Mouse (Mus musculus) NIH3T3 (cell line): ENCODE data around the gene Srcap.
A peak's percentile ranks its signal among the peaks of the same experiment; 100 is the strongest.
"Not testable (repeated sequence)": the region's sequence is repeated elsewhere in the genome, so short reads cannot be mapped to it uniquely, and the experiment has no call there.

Experiments used
- DNase-seq: peaks from one replicate; pipeline ENCODE4 v3.0.0-alpha.2; 2012; ENCODE audit warnings: low read depth

Gene Srcap

DNA sequence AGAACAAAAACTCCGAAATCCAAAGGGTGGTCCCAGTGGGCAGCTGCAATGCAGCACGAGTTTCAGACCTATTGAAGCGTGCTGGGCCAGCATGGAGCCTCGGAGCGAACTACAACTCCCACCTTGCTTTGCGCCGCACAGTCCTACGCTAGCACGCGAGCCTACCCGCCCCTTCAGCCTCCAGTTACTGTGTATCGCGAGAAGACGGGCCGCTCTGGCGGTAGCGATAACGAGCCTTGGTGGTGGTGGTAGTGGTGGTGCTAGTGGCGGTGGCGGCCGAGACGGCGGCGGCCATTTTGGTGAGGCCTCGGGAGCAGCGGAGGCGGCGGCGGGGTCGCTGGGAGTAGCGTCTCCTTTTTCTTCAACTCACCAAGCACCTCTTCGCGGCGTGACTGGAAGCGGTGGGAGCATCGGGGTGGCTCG is at the start of gene Srcap:
Gene Srcap (plus strand): TSS at position 176 of the 423 bp plus-strand sequence.
- DNase-seq, result peak; percentile 96

DNA sequence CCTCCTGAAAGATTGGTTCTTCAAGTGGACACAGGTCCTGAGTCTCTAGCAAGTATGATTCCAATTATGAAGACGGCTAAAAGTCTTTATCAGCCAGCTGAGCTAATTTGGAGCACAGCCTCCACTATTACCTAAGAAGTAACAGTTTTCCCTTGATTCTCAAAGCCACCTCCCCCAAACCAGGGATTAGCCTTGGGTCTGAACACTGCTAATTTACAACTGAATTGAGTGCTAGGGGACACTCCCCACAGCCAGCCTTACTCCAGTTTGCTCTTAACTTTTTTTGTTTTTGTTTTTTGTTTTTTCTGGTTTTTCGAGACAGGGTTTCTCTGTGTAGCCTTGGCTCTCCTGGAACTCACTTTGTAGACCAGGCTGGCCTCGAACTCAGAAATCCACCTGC is 46.6 kb upstream of the Srcap start:
- DNase-seq, result no peak

DNA sequence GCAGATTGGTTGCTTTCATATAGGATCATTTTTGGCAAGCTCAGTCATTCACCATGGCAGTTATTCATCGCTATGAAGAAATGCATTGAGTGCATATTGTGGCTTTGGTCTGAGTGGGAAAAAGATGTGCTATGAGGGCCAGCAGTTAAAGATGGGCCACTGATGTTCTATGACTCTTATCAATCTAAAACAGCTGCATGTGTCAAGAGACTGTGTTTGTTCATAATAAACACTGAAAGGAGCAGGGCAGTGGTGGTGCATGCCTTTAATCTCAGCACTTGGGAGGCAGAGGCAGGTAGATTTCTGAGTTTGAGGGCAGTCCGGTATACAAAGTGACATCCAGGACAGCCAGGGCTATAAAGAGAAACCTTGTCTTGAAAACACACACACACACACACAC is 46.1 kb upstream of the Srcap start:
- not testable (repeated sequence) for DNase-seq

DNA sequence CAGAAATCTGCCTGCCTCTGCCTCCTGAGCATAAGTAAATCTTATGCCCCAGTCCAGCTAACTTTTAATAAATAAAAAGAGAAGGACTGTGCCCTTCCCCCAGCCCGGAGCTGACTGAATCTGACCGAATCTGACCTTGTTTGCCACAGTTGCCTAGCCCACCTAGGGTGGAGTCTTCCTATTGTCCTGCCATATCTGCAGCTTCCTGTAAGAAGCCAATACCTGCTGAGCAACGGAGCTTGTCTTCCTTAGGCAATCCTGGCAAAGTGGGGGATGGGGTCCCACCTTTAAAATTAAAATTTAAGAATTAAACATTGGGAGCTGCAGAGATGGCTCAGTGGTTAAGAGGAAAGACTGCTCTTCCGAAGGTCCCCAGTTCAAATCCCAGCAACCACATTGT is 45.2 kb upstream of the Srcap start:
- no peak for DNase-seq

DNA sequence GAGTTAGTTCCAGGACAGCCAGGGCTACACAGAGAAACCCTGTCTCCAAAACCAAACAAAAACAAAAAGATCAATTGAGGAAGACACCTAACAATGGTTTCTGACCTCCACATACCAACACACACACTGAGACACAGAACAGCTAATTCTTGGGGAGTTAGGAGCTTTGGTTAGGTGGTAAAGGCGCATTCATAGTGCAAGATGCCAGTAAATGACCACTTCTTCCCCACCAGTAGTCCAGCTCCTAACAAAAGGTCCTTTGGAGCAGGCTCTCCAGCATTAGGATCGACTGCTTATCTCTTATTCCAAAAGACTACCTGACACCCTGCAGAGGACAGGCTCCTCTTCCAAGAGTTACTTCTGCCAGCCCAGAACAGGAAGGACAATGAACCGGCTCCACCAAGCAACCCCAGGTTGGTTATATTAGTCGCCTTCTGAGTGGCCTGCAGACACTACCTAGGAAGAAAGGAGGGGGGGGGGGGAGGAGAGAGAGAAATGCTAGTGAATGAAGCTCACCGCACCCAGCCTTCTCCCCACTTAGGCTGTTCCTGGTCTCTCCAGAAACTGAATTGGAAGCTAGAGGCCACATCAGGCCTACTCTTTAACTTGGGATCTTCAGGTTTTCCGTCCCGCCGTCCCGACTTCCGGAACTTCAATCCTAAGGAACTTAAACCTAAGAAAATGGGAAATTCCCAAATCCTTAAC is 41.6 kb upstream of the Srcap start:
- no peak for DNase-seq

DNA sequence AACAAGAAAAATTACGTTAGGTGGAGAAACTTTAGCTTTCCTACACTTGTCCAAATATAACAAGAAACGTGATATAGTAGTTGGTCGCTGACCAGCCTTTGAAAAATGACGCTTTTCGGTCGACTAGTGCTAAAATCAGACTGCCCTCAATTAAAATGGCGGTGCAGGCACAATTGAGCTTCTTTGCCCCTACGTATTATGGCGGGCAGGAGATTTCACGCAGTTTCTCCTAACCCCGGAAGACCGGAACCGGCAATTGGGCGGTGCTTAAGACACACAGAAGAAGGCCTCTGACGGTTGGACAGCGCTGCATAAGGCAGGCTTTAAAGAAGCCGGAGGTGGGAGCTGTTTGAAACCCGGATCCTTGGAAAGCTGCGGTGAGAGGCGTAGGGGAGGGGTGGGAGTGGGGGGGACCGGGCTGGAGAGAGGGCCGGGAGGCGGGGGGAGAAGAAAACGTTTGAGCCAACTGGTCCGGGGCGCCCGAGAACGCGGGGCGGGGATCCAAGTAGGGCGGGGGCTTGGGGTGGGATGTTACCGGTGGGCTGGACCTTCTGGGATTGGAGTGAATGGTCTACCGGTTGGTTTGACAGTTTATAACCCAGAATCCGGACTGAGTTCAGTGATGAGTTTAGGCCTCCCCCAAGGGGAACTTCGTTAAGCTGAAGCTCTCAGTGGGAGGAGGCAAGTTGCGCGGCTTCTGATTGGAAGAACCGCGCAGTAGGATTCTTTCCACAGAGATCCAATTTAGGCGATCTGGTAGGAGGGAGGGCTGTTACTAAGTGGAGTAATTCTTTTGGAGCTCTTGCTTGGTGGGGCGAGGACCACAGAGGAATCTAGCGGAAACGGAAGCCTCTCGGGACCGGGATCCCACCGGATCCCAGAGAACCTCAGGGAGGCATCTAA is 40.8 kb upstream of the Srcap start:
- peak; percentile 94 for DNase-seq

DNA sequence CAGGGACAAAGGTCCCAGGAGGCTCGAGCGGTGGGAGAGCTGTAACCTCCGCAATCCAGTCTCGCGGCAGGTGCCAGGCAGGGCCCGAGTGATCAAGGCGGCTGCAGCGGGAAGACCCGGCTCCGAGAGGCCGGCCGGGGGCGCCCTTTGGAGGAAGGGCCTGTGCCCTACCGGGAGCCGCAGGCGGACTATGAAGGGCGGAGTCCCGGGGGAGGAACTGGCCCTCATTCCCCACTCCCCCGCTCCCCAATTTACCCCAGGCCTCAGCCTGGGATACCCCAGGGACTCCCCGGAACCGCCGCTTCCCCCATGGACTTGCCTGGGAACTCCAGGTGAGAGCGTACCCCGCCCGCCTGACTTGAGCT is 40.2 kb upstream of the Srcap start:
- no peak for DNase-seq

DNA sequence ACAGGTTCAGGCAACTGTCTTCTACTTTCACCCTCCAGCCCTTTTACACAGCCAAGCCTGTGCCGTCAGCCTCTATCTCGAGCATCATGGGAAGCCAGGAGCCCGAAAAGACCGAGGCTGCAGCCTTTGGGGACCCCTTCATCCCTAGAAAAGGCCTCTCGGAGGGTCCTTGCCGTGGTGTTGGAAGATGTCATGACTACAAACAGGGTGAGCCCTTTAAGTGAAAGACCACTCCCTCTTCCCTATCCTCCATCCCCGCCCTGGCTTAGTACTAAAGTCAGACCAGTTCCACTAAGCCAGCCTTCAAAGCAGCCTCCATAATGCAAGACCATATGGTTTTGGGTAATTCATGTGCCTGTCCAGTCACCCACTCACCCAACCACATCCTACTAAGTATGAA is 39.7 kb upstream of the Srcap start:
- peak; percentile 60 for DNase-seq

DNA sequence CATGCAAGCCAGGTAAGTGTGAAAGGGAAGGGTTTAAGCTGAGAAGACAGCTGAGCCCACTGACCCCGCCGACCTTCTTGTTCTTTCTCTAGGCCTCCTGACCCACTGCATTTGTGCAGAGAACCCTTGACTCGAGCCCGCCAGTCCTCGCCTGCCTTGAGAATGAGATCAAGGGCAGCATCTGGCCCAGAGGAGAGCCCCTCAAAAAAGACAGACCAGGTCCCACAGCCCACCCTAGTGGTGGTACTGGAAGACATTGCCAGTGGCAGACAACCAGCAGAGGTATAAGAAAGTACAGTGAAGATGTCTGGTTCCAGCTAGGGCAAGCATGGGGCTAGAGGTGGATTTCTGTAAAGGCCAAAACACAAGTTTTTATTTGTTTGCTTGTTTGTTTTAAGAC is 38.1 kb upstream of the Srcap start:
- peak; percentile 14 for DNase-seq

DNA sequence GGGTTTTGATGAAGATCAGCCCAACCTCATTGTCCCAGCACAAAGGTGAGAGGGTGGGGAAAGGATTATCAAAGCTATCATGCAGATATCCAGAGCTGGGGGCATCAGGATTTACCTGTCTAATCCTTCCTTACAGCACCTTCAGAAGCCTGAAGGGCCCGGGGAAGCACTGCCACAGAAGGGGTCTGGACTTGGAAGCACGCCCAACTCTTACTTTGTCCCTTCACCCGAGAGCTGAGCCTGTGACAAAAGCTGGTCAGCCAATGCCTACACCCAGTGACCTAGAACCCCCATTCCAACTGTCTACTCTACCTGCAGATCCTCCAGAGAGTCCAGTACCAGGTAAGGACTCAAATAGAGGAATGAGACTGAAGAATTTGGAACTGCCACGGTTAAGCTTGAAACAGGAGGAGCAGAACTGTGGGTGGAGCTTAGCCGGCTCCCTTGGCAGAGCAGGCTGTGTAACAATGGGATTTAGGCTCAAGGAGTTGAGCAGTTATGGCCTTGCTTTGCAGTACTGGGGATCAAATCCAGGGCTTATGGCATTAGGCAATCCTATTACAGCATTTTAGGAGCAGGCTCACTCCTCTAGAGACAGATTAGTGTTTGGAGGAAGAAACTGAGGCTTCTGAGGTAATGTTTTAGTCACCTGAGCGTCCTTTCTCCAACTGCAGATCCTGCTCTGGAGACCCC is 37.3 kb upstream of the Srcap start:
- DNase-seq, result no peak

DNA sequence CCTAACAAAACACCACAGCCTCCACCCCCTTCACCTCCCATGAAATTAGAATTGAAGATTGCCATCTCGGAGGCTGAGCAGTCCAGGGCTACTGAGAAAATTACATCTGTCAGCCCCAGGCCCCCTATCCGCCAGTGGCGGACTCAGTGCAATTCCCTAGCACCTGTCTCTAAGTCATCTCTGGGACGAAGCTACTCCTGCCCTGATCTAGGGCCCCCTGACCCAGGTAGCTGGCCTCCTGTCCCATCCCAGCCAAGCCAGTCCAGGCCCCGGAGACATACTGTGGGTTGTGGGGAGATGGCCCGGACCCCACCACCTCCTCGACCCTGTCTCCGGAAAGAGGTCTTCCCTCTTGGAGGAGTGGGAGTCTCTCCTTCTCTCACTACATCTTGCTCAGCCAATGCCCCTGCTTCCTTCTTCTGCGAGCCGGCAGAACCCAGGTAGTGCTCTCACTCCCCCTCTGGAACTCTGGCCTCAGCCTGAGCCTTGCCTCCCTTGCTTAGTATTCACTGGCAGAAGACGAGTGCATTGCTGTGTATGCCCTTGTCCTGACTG is 36.5 kb upstream of the Srcap start:
- DNase-seq, result no peak

DNA sequence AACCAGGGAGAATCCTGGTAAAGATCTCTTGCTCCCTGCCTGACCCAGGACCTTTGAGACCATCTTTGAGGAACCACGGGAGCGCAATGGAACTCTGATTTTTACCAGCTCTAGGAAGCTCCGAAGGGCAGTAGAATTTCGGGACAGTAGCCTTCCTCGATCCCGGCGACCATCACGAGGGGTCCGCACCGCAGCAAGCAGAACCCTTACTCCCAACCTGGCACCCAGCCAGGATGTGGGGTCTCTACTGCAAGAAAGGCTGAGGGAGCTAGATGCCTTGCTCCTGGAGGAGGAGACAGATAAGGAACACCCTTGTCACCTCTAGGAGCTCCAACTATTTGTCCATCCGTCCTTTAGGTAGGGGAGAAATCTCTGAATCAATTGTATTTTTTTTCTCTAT is 35.4 kb upstream of the Srcap start:
- DNase-seq, result no peak

DNA sequence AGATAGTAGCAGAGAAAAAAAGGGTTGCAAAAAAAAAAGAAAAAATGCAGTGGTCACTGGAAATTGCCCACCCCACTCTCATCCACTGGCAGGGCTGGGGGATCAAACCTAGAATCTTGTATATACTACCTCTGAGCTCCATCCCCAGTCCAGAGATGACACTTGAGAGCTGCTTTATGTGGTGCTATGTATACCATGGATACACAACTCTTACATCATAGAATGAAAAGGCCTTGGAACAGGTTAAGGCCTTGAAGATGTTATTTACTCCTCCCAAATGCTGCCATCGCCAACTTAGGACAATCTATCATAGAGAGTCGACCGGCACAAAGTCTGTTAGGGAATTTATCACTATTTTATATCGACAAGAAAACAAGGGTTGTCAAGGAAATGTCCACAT is 34.9 kb upstream of the Srcap start:
- DNase-seq, result no peak

DNA sequence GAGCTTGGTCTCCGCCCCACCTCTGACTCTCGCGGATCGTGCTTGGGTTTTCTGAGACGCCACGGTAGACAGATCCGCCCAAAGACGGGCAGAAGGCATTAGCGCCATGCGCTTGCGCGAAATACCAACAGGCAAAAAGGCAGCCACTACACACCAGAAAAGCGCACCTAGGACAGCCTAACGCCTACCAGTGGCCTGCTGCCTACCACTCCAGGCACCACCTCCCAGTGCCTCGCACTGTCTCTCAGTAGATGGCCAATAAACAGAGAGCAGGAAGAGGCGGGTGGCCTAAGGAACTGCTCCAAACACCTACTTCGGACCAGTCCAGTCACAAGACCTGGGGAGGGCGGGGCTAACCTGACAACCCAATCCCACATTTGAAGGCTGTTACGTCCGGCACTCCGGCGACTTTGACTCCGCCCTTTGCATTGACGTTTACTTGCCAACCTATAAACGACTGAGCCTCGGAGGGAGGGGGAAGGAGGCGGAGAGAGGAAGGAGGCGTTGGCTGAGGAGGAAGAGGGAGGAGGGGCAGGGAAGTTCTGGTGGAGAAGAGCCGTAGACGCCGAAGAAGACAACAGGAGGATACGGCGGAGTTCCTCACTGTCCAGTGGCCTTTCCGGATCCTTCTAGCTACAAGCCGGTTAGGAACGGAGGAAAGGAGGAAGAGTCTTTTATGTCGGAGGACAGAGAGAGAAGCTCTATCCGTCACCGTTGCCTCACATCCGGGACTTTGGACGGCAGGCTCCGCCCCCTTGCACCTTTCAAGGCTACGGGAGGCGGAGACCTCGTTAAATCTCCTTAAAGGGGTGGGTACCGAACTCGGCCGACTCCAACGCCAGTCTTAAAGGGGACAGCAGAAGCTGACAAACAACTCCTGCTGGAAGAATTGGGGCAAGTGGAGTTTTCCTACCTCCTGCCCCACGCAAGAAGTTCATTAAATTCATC is 33.8 kb upstream of the Srcap start:
- DNase-seq, result peak; percentile 99

DNA sequence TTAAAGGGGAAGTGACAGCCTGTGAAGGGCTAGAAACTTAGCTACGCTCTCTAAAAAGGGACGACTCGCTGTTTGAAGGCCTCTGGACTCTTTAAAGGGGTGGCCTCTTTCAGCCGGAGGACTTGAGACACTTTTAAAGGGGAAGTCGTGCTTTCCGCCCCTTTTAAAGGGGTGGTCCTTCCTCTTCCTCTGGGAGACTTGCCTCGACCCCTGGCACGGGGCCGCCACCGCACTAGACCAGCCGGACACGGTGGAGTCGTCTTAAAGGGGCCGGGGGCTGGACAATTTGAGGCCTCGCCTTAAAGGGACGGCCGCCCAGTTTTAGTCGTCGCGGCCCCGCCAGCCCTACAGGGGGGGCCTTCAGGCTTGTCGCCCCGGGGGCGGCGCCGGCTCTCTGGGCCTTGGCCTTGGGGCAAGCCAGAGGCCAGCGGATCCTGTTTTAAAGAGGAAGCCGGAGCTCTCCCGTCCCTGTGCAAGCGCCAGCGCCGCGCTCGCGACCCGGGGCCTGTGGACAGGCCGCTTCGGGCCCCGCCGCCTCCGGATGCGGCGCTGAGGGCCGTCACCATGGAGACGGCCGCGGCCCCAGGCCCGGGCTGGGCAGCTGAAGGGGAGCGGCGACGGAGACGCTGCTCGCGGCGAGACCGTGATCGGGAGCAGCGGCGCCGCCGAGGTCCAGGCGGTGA is 33.0 kb upstream of the Srcap start, which contains the start of gene Fbrs:
Gene Fbrs (plus strand): TSS at position 565 of the 683 bp plus-strand sequence.
- peak; percentile 97 for DNase-seq

DNA sequence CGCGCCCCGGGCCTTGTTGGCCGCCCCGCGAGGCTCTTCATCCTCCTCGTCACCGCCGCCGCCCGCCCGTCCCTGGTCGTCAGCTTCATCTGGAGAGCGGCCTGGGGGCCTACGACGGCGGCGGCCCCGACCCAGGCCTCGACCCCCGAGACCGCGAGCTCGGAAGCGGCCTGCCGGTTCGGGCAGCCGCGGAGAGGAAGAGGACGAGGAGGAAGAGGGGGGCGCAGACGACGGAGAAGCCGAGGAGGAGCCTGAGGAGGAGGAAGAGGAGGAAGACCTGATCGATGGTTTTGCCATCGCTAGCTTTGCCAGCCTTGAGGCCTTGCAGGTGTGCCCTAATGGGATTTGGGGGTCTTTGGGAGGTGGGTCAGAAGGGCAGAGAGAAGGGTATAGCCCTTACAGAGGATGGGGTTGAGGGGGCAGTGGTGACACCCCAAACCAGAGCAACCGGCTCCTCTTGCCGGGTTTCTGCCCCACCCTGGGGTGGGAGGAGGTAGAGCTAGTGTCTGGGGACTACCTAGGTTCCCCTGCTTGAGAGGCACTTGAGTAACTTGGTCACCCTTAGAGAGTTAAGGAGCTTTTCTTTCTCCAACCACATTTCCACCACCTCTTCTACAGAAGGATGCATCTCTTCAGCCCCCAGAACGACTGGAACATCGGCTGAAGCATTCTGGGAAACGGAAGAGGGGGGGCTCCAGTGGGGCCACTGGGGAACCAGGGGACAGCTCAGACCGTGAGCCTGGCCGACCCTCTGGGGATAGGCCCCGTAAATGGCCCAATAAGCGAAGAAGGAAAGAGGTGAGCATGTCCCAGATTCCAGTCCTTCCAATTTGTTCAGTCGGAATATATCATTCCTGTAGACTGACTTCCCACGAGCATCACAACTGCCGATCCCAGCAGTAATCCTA is 32.2 kb upstream of the Srcap start:
- DNase-seq, result peak; percentile 26

DNA sequence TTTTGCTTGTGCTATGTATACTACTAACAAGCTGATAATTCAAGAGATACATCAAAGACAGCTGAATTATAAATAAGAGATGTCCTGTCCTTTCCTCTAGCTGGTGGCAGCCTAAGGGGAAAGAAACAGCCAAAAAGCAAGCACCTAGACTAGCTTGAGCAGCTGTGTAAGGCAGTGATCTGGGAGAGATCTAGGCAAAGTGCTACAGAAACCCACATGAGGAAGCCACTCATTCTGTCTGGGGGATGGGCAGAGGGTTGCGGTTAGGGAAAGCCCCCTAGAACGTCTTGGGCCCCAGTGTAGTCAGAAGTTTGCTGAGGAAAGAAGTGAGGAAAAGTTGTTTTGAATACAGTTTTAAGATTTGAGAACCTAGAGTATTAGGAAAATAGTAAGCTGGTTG is 31.5 kb upstream of the Srcap start:
- peak; percentile 37 for DNase-seq

DNA sequence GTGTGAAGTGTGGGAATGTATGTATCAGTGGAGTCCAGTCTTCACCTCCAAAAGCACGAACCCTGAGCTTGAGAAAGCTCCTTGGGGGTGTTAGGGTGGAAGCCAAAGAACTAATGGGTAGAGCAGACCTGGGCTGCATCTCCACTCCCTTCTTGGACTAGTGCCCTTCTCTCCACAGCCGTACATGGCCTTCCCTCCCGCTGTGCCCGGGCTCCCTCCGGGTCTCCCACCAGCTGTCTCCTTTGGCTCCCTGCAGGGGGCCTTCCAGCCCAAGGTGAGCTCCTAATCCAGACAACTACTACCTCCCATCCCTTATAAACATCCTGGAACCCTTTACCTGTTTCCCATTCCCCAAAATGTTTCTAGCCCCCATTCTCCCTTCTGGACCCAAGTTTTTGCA is 26.4 kb upstream of the Srcap start:
- DNase-seq, result no peak

DNA sequence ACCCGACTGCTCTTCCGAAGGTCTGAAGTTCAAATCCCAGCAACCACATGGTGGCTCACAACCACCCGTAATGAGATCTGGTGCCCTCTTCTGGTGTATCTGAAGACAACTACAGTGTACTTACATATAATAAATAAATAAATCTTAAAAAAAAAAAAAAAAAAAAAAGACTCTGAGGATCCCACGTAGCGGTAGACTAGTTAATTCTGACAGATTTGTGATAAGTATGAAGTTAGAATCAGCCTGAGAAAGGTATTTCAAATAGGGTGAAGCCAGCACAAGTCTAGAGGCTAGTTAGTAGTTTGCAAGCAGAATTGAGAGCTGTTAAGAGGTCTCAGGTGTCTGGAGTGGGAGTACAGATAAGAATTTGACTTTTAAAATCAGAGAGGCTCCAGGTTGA is 23.4 kb upstream of the Srcap start:
- DNase-seq, result not testable (repeated sequence)

DNA sequence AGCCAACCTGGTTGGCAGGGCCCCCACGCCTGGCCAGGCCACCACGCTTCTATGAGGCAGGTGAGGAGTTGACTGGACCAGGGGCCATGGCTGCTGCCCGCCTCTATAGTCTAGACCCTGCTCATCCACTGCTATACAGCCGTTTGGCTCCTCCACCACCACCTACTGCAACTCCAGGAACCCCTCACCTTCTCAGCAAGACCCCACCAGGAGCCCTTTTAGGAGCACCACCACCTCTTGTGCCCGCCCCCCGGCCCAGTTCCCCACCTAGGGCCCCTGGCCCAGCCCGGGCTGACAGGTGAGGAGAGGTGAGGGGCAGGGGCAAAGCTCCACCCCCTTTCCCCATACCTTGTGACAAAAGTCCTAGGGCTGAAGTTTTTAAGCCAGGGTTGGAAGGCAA is 21.8 kb upstream of the Srcap start:
- no peak for DNase-seq
